Mouse (Mus musculus) thymus, postnatal 0 days (tissue): ENCODE measurements around the gene Six6. TPM values are rescaled to one million over a fixed set of nuclear protein-coding genes. Genes with fewer than 3 reads are reported as not detected.

ENCODE experiments used
- DNase-seq: peaks from one replicate; pipeline ENCODE4 v3.0.0-alpha.2; 2015; ENCODE audit warnings: low spot score
- polyA plus RNA-seq: library from polyadenylated mRNA; unstranded; fragments of >200 nt; fragmentation: Nextera tagmentation; extraction: Ambion mirVana; gene quantifications from 2 replicates; pipeline ENCODE4 v1.2.1, GENCODE M21; 2015

The Six6 gene
- not detected in 2 replicates for polyA plus RNA-seq

- peak; percentile 28 for DNase-seq
These were observed at the start of gene Six6 for GRCm38 (mm10) chr12:72939616-72940015. Gene Six6 (plus strand): TSS chr12:72939892.

GRCm38 (mm10) chr12:72917159-72917993 lies 22.3 kb upstream of the Six6 start:
- DNase-seq, result no peak

DNA sequence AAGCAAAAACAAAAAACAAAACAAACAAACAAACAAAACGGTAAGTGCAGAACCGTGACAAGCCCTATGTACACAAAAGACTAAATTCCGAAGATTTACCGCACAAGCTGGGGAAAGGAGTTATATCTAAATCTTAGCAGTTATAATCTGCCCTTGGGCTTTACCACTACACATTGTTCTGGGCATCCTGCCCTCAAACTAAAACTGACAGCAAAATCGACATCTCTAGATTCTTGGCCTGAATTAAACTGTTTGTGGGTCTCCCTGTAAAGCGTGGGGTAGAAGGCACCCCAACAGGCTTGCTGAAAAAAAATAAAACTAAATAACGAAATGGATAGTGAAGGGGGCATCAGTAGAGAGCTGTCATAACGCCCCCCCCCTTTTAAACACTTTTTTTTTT lies 2.9 kb upstream of the Six6 start:
- no peak for DNase-seq

GRCm38 (mm10) chr12:72937537-72938120 lies 2.1 kb upstream of the Six6 start:
- no peak for DNase-seq

DNA sequence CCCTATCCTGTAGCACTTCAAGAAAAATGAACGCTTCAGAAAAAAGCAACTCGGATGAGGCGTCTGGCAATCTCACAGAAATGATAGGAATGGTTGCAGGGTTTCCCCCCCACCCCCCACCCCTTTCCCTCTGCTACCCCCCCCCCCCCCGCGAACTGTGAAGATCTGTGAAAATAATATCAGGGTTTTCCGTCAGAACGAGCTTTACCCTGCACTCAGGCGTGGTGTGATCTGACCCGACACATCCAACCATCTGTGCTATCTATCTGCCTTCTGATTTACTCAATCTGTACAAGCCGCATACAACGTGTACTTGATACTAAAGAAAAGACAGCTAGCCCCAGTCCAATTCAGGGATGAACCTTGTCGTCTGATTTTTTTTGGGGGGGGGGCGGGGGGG lies 1.5 kb upstream of the Six6 start:
- DNase-seq, result no peak

DNA sequence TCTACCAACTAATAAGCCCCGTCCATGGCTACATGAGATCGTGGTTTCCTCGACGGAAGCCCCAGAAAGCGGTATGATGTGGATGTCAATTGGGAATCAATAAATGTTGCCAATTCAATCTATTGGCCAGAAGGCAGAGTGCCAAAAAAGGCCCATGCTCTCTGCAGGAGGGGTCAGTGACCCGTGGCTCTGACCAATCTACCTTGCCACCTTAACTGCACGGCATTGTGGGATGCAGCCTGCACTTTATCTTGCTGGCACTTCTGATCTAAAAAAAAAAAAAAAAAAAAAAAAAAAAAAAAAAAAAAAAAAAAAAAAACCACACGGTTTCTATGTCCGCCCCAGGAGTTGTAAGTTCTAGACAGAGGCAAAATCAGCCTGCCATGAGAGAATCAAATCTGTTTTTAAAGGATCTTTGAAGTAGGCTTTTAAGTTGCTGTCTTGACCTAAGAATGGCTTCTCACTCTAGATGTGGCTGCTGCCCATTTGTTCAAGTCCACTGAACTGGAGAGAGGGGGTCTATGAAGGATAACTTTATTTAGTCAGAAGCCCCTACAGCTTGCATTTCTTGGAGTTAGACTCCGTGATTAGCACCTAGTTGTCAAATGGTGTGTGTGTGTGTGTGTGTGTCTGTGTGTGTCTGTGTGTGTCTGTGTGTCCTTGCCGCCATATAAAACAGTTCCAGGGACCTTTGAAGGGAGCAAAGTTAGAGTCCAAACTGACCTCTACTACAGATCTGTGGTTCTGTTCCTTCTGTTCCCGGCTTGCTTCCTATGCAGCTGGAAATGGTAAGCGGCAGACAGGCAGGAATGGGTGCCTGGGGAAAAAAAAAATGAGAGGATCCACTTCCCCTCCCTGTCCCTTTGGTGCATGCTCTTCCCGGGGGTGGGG lies 847 bp upstream of the Six6 start:
- DNase-seq, result no peak

GRCm38 (mm10) chr12:72940071-72940821 lies 554 bp downstream of the Six6 start, which contains the start of gene 4930447C04Rik:
Gene 4930447C04Rik (minus strand): TSS chr12:72940774.
- no peak for DNase-seq

DNA sequence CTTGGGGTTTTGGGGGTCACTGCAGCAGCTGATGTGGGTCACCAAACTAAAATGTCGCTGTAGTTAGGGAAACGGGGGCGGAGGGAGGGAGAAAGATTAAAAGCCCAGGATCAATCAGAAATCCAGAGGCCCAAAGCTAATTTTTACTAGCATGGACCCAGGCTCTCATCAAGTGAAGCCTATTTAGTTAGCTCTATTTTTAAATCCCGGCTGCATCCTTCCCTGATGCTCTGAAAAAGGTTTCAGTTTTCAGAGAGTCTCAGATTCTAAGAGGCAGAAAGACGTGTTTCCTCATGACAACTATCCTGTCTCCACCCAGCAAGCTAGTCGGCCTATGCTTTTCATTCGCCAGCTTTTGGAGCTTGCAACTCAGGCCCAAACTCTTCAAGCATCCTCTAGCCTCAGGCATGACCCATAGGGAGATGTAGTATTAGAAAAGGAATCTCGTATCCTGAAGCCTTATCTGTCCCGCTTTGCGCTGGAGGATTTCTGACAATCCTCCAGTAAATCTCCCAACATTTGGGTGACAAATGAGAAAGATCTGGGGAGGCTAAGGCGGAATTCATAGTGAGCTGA lies 1.2 kb downstream of the Six6 start:
- DNase-seq, result no peak

DNA sequence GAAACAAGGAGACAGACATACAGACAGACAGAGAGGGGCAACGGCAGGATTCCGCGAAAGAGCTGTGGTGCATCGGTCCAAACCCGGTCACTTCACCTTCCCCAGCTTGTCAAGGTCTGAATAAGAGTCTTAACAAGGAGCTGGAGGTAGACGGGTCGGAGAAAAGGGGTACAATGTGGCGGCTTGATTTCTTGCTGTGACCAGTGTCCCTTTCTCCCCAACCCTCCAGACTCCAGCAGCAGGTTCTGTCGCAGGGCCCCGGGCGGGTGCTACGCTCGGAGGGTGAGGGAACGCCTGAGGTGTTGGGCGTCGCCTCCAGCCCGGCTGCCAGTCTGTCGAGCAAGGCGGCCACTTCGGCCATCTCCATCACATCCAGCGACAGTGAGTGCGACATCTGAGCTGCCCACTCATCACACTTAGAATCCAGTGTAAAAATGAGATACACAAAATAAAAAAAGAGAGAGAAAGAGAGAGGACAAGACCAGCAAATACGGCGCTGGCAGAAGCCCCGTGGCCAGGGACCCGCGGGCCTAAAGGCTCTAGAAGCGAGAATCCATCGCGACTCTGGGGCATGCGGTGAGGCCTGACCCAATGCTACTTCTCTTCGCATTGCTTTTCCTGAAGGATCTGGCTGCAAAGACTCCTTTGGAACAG lies 1.8 kb downstream of the Six6 start:
- no peak for DNase-seq

GRCm38 (mm10) chr12:72942171-72942570 lies 2.5 kb downstream of the Six6 start:
- no peak for DNase-seq

DNA sequence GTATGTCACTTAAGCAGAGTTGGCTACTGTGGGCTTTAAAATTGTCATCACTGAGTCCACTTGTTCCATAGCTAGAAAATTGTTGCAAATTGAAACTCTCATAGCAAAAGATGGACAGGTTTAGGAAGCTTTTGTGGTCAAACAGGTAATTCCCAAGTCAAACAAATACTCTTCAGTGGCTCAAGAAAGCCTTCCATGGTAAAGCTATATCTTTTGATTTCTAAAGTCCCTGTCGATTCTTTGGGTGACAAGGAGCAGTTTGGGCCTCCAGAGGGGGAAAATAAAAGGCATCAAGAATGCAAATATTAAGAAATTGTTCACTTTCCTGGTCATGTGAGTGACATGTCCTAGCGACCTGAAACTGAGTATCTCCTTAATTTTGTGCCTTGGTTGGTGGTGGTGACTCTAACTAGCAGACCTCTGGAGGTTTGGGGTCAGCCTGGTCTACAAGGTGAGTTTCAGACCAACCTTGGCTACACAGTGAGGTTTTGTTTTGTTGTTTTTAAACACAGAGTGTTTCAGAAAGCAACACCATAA lies 4.0 kb downstream of the Six6 start:
- DNase-seq, result no peak

DNA sequence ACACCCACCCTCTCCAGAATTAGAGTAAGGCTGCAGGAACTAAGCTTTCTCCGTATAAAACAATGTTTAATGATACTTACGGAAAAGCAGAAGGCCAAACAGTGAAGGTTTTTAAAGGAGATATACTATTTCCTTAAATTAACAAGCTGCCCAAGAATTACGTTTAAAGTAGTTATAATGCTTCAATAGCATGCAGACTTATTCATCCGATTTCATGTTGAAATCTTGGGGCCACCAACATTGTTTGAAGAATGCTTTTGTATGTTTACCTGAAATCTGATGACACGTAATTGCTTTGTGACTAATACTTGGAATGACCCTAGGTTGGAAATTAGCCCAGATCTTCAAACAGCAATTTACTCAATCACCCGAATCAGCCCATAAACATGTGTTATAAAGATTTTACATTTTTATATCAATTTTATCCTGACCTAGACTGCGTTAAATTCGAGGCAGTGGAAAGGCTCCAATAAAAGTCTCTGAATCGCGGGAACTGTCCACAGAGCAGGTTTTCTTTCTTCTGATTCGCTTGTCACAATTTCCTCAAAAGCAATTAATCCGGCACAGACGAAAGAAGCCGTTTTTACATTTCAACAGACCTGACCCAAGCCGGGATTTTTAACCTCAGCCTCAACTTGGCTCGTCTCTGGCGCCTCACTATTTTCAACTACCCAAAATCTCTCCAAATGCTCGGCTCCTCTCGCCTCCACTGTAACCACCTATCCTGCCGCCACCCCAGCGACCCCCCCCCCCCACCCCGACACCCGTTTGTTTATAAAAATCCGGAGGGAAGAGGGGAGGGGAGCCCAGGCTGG lies 4.9 kb downstream of the Six6 start:
- DNase-seq, result no peak

GRCm38 (mm10) chr12:72945301-72946063 lies 5.8 kb downstream of the Six6 start:
- no peak for DNase-seq

GRCm38 (mm10) chr12:72946064-72946395 lies 6.3 kb downstream of the Six6 start:
- no peak for DNase-seq

DNA sequence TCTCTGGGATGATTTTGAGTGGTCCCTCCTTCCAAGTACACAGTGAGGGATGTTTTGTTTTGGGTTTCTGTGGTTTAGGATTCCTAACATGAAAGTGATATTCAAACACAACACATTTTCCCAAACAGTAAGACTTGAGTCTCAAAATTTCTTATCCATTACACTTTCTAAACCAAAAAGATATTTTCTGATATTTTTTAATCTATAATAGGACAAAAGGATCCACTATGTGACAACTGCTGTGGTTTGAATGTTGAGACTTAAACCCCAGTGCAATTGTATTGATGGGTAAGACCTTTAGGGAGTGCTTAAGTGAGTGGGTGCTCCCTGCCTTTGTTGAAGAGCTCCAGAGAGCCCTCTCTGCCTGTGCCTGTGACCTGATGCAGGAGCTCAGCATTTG lies 7.1 kb downstream of the Six6 start:
- DNase-seq, result no peak

DNA sequence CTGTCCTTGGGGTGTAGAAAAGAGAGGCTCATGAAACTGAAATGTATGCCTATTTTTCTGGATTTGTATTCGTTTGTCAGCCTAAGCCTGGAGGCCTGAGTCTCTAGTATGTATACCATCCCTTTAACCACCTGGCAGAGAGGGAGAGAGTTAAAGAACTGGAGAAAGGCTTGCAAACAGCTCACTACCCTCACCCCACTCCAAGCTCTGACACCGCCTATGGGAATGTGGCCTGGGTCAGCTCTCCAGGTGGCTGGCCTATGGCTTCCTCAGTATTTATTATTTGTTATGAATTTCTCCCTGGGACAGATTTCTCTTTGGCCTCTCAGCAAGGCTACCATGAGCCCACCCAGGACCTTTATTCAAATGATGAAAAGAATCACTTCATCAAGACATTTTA lies 7.6 kb downstream of the Six6 start:
- DNase-seq, result no peak

- DNase-seq, result no peak
These were observed 13.4 kb downstream of the Six6 start for GRCm38 (mm10) chr12:72953089-72953488.

- DNase-seq, result no peak
These were observed 14.2 kb downstream of the Six6 start for GRCm38 (mm10) chr12:72953858-72954257.
